Mouse (Mus musculus): ENCODE results near the gene P4ha2.

GRCm38 (mm10) chr11:54071726-54072445, 28.0 kb upstream of the P4ha2 start:
- TF ChIP-seq CTCF (IDR thresholded peaks at IDR 0.05; ENCODE audit: low read depth, low read length): no peak
- no peak for TF ChIP-seq EP300 (IDR thresholded peaks at IDR 0.05; ENCODE audit: insufficient read depth, low read depth, low read length)
- no peak for TF ChIP-seq POLR2A (IDR thresholded peaks at IDR 0.05; ENCODE audit: insufficient read depth, low read length)
